Mouse (Mus musculus) ES-E14 (cell line): ENCODE results near the gene Sema4a. TPM values are rescaled to one million over a fixed set of nuclear protein-coding genes. Genes with fewer than 3 reads are reported as not detected.

Experiments used
- DNase-seq: peaks from one replicate; pipeline ENCODE4 v3.0.0-alpha.2; 2013; ENCODE audit warnings: low read depth, low spot score
- H3K27ac ChIP-seq: 2 replicates; pipeline ENCODE4 v1.5.1; 2012; ENCODE audit warnings: low read depth, mild to moderate bottlenecking, low read length, moderate library complexity, mixed read lengths; ENCODE audit not compliant: poor library complexity, insufficient read depth, severe bottlenecking
- H3K36me3 ChIP-seq: 2 replicates; pipeline ENCODE4 v1.6.1; 2012; ENCODE audit warnings: mild to moderate bottlenecking, low read length, moderate library complexity, mixed read lengths; ENCODE audit not compliant: control insufficient read depth, poor library complexity, insufficient read depth, severe bottlenecking
- H3K4me1 ChIP-seq, 2 experiments: fragments of 150-350 bp in 1 of 2; sonication (generic) in 1 of 2; 2 replicates each; pipeline ENCODE4 v1.6.1; 2012; ENCODE audit warnings: low read length in 2 of 2, mild to moderate bottlenecking in 1 of 2, mixed read lengths in 1 of 2; ENCODE audit not compliant: control insufficient read depth in 2 of 2, insufficient read depth in 2 of 2, poor library complexity in 1 of 2
- H3K4me3 ChIP-seq, 2 experiments: fragments of 150-350 bp in 1 of 2; sonication (generic) in 1 of 2; 2 replicates each; pipeline ENCODE4 v1.5.1; 2012; ENCODE audit warnings: low read length in 2 of 2, low read depth in 1 of 2, mild to moderate bottlenecking in 1 of 2, mixed read lengths in 1 of 2; ENCODE audit not compliant: insufficient read depth in 1 of 2, poor library complexity in 1 of 2, severe bottlenecking in 1 of 2
- H3K9ac ChIP-seq: 2 replicates; pipeline ENCODE4 v1.6.1; 2012; ENCODE audit warnings: low read depth, mild to moderate bottlenecking, low read length, mixed read lengths; ENCODE audit not compliant: poor library complexity, insufficient read depth, severe bottlenecking
- H3K9me3 ChIP-seq: fragments of 150-350 bp; sonication (generic); 2 replicates; pipeline ENCODE4 v1.6.1; 2012; ENCODE audit warnings: low read depth, mild to moderate bottlenecking, low read length; ENCODE audit not compliant: control insufficient read depth, insufficient read depth
- CHD2 ChIP-seq: IDR thresholded peaks from 2 replicates; pipeline ENCODE4 v1.6.1; 2014; ENCODE audit warnings: mild to moderate bottlenecking, low read depth, low read length, inconsistent platforms
- HCFC1 ChIP-seq: IDR thresholded peaks from 2 replicates; pipeline ENCODE4 v1.6.1; 2012; ENCODE audit warnings: low read length, inconsistent platforms, borderline replicate concordance; ENCODE audit not compliant: insufficient read depth
- MAFK ChIP-seq: IDR thresholded peaks from 2 replicates; pipeline ENCODE4 v1.6.1; 2014; ENCODE audit warnings: mild to moderate bottlenecking, low read depth, low read length, inconsistent platforms; ENCODE audit not compliant: insufficient read depth
- ZC3H11A ChIP-seq: IDR thresholded peaks from 2 replicates; pipeline ENCODE4 v1.6.1; 2012; ENCODE audit warnings: low read depth, mild to moderate bottlenecking, inconsistent platforms, low read length, borderline replicate concordance
- ZNF384 ChIP-seq: IDR thresholded peaks from 2 replicates; pipeline ENCODE4 v1.6.1; 2012; ENCODE audit warnings: low read depth, low read length, inconsistent platforms
- in situ Hi-C, 2 experiments: fragments of 600-800 bp; cut with MboI; formaldehyde crosslinking; loops; one replicate each; pipeline ENCODE4 v1.15.1; 2025; ENCODE audit warnings: low sequenced_read_pairs in 2 of 2, inconsistent platforms in 1 of 2; ENCODE audit not compliant: unreplicated experiment in 2 of 2
- total RNA-seq: library from RNA; depleted of rRNA; stranded (reverse); fragments of 300-350 nt; gene quantifications from 2 replicates; pipeline ENCODE4 v1.2.3, GENCODE M21; 2012

The Sema4a gene
- total RNA-seq, 1 experiment: 8.8 TPM

- no peak for DNase-seq
- TF ChIP-seq CHD2 (no peak), ZC3H11A (no peak), HCFC1 (no peak), ZNF384 (no peak), MAFK (no peak)
- Histone ChIP-seq H3K36me3 (no peaks in the 10 kb centered on the region), H3K4me3 (no peak overlapping the region), H3K4me1 (peaks cover 11 to 44% of the 10 kb centered on the region in 2 experiments; a peak in 3 of 4 replicates), H3K9me3 (no peaks in the 10 kb centered on the region), H3K9ac (no peak overlapping the region), H3K27ac (no peak overlapping the region)
- in situ Hi-C loops: no loop called here
Measured at GRCm38 (mm10) chr3:88442888-88443287, 18.1 kb downstream of the Sema4a start.

DNA sequence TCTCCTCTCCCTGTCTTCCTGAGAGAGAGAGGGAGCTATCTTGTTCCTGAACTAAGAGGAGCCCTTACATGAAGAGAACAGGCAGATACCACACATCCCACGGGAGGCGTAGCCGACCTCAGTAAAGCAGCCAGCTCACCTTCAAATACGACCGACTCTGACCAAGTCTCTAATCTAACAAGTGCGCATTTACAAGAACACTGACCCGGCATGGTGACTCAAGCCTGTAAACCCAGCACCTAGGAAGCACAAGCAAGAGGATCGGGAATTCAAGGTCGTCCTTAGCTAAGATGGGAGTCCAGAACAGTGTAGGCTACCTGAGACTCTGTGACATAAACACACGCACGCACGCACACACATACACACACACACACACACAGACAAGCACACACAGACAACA lies 18.5 kb downstream of the Sema4a start:
- in situ Hi-C loops: no loop called here
- TF ChIP-seq CHD2 (no peak), HCFC1 (no peak), MAFK (no peak), ZNF384 (no peak), ZC3H11A (no peak)

DNA sequence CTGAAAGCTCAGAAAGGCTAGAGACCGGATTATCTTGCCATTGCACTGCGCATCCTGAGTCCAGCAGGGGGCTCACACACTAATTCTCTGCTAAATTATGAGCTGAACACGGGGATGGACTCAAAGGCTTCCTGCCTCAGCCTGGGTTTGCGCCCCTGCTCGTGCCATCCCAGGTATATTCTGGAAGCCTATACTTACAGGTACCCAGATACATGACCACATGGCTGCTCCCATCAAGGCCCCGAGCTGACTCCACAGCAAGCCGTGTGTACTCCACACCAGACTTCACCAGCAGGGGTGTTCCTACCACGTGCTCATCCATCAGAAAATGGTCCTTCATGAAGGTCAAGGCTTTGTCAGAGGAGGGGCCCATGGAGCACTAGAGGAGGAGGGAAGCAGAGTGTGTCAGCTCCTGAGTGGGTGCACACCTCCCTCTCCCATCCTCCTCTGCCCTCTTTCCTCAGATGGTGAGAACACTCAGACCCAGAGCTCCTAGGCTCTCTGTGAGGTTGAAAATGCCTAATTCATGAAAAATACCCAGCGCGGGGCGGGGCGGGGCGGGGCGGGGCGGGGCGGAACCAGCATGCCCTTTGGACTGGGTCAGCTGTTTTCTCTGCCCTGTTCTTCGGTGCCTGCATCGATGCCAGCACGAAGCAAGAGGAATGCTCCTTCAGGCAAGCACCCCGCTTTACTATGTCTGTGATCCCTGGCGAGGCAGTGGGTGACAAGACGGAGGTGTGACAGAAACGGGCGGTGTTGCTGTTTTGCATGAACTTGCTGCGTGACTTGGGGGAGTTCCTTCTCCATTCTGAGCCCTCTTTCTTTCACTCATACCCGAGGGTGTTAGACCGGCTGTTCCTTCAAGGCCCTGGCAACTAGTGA lies 20.2 kb downstream of the Sema4a start:
- Histone ChIP-seq H3K36me3 (no peaks in the 10 kb centered on the region), H3K4me1 (peaks cover 12 to 50% of the 10 kb centered on the region in 2 experiments; a peak in 3 of 4 replicates), H3K27ac (peak overlapping the region; percentile 54; the same call in 1 of the 2 replicates), H3K4me3 (peak overlapping the region; percentile 47 to 50), H3K9ac (peak overlapping the region; percentile 54; the same call in 1 of the 2 replicates), H3K9me3 (no peaks in the 10 kb centered on the region)
- TF ChIP-seq ZNF384 (no peak), MAFK (no peak), CHD2 (no peak), HCFC1 (no peak), ZC3H11A (no peak)
- DNase-seq: no peak
- in situ Hi-C loops: no loop called here

More for the DNA sequence above, 18.5 kb downstream of the Sema4a start:
- DNase-seq: no peak
- Histone ChIP-seq H3K4me3 (no peak overlapping the region), H3K9ac (no peak overlapping the region), H3K36me3 (no peaks in the 10 kb centered on the region), H3K4me1 (peaks cover 11 to 45% of the 10 kb centered on the region in 2 experiments; a peak in 3 of 4 replicates), H3K9me3 (no peaks in the 10 kb centered on the region), H3K27ac (no peak overlapping the region)

DNA sequence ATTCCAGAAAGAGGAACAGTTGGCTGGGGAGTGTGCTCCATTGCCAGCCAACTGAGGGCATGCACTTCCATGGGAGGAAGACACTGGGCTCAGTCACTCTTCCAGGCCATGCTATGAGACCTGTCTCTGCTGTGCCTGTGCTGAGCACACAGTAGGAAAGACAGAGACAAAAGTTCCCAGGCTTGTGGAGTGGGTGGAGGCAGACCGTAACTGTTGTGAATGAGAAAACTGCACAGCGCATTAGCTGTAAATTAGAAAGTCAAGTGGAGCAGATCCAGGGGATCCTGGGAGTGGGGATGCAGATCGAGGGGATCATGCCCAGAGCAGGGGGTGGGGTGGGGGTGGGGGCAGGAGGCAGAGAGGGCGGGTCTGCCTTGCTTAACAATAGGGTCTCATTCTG lies 21.4 kb downstream of the Sema4a start:
- TF ChIP-seq CHD2: no peak
- no peak for TF ChIP-seq MAFK
- no peak for TF ChIP-seq ZNF384
- no peak for TF ChIP-seq ZC3H11A
- TF ChIP-seq HCFC1: no peak

More for the DNA sequence above, 21.4 kb downstream of the Sema4a start:
- H3K9me3 ChIP-seq: no peaks in the 10 kb centered on the region
- peaks cover 12 to 50% of the 10 kb centered on the region in 2 experiments; a peak in 3 of 4 replicates for H3K4me1 ChIP-seq
- H3K27ac ChIP-seq: peak overlapping the region; percentile 22; the same call in 1 of the 2 replicates
- no peak overlapping the region for H3K9ac ChIP-seq
- peak overlapping the region in 1 of 2 experiments; percentile 23; a peak in 1 of 4 replicates for H3K4me3 ChIP-seq
- H3K36me3 ChIP-seq: no peaks in the 10 kb centered on the region
- no peak for DNase-seq
- in situ Hi-C loops: no loop called here
